Mouse (Mus musculus): ENCODE data around the gene Adk.

DNA sequence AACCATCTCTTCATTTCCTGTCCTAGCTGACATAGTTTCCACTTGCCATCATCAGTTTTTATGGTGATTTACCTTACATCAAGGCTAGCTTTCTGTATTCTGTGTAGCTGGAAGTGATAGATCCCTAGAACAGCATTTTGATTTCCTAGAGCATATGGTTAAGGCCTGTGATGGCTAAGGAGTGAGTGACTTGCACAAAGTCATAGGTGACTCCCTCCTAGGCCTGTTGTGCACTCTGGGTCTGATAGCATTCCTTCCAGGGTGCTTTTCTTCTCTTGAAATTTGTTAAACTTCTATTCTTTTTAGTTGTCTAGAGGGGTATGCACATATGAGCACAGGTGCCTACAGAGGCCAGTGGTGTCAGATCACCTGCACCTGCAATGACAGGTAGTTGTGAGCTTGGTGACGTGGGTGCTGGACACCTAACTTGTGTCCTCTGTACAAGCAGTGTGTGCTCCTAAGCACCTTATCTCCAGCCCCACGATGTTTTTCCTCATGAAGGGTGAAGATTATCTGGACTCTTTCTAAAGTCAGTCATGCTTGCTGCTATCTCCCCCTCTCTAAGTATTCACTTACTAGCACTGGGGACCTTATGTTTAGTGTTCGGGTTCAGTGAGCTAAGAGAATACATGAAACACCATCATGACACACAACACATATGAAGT lies 171.7 kb downstream of the Adk start:
- TF ChIP-seq CTCF (IDR thresholded peaks at IDR 0.05; ENCODE audit: borderline replicate concordance, insufficient read depth, low read depth, low read length) (no peak), POLR2A (IDR thresholded peaks at IDR 0.05; ENCODE audit: borderline replicate concordance, insufficient read depth, low read length) (no peak)
